Mouse (Mus musculus) midbrain, embryonic 14.5 days (tissue): Measurements from ENCODE around the gene Arhgap6. TPM values are rescaled to one million over a fixed set of nuclear protein-coding genes. Genes with fewer than 3 reads are reported as not detected.

Experiments
- ATAC-seq: fragments of 200-750 bp; cut with Nextera tagmentation; 2 replicates; pipeline ENCODE4 v1.8.0; 2017; ENCODE audit warnings: moderate number of reproducible peaks, moderate library complexity; ENCODE audit not compliant: low FRiP score, low TSS enrichment
- DNase-seq: peaks from one replicate; pipeline ENCODE4 v3.0.0-alpha.2; 2015
- H3K27ac ChIP-seq: fragments of 300-500 bp; sonication (generic); replicated peaks from 2 replicates; pipeline ENCODE4 v1.5.1; 2014; ENCODE audit warnings: mild to moderate bottlenecking, low read depth, low read length, moderate library complexity
- H3K27me3 ChIP-seq: fragments of 300-500 bp; sonication (generic); 2 replicates; pipeline ENCODE4 v1.6.1; 2014; ENCODE audit warnings: low read length, control low read depth, mixed read lengths; ENCODE audit not compliant: control insufficient read depth, insufficient read depth
- H3K36me3 ChIP-seq: fragments of 300-500 bp; sonication (generic); 2 replicates; pipeline ENCODE4 v1.6.1; 2014; ENCODE audit warnings: low read length, control low read depth; ENCODE audit not compliant: control insufficient read depth, insufficient read depth
- H3K4me1 ChIP-seq: fragments of 300-500 bp; sonication (generic); 2 replicates; pipeline ENCODE4 v1.6.1; 2014; ENCODE audit warnings: mild to moderate bottlenecking, antibody characterized with exemption, low read length, control low read depth; ENCODE audit not compliant: control insufficient read depth, insufficient read depth
- H3K4me2 ChIP-seq: fragments of 300-500 bp; sonication (generic); 2 replicates; pipeline ENCODE4 v1.6.1; 2014; ENCODE audit warnings: mild to moderate bottlenecking, low read length, moderate library complexity
- H3K4me3 ChIP-seq: fragments of 300-500 bp; sonication (generic); replicated peaks from 2 replicates; pipeline ENCODE4 v1.5.1; 2014; ENCODE audit warnings: low read depth, low read length
- H3K9ac ChIP-seq: fragments of 300-500 bp; sonication (generic); replicated peaks from 2 replicates; pipeline ENCODE4 v1.6.1; 2014; ENCODE audit warnings: mild to moderate bottlenecking, low read length, moderate library complexity
- H3K9me3 ChIP-seq: fragments of 300-500 bp; sonication (generic); 2 replicates; pipeline ENCODE4 v1.6.1; 2016; ENCODE audit warnings: low read length, control low read depth, mixed read lengths; ENCODE audit not compliant: control insufficient read depth
- WGBS: fragments of 180-500 bp; shearing (Covaris S2); extraction: QIAGEN DNeasy Blood & Tissue Kit; methylation state at CpG from one replicate; pipeline ENCODE4 v1.1.7; 2014; 5-methylcytosine and 5-hydroxymethylcytosine counted together
- polyA plus RNA-seq: library from polyadenylated mRNA; unstranded; fragments of >200 nt; fragmentation: Nextera tagmentation; extraction: Ambion mirVana; gene quantifications from 2 replicates; pipeline ENCODE4 v1.2.1, GENCODE M21; 2014

Arhgap6 gene
- polyA plus RNA-seq, 1 experiment from 2014 or later: 0.87 TPM

GRCm38 (mm10) chrX:168848062-168848461, 53.2 kb downstream of the Arhgap6 start:
- Histone ChIP-seq H3K27me3 (no peaks in the 10 kb centered on the region), H3K4me1 (no peaks in the 10 kb centered on the region), H3K4me3 (no peak overlapping the region), H3K9me3 (no peaks in the 10 kb centered on the region), H3K9ac (no peak overlapping the region), H3K27ac (no peak overlapping the region), H3K36me3 (no peaks in the 10 kb centered on the region), H3K4me2 (no peak overlapping the region)
- DNase-seq (no peak), ATAC-seq (no peak)

- H3K4me3 ChIP-seq: no peak overlapping the region
- no peaks in the 10 kb centered on the region for H3K36me3 ChIP-seq
- H3K4me2 ChIP-seq: no peak overlapping the region
- H3K27me3 ChIP-seq: no peaks in the 10 kb centered on the region
- no peaks in the 10 kb centered on the region for H3K4me1 ChIP-seq
- H3K9me3 ChIP-seq: no peaks in the 10 kb centered on the region
- no peak overlapping the region for H3K27ac ChIP-seq
- H3K9ac ChIP-seq: no peak overlapping the region
- WGBS: 70% methylated on average over 1 of the region's 1 CpGs
- ATAC-seq (no peak), DNase-seq (no peak)
These were observed 79.8 kb downstream of the Arhgap6 start for GRCm38 (mm10) chrX:168874688-168875087.

DNA sequence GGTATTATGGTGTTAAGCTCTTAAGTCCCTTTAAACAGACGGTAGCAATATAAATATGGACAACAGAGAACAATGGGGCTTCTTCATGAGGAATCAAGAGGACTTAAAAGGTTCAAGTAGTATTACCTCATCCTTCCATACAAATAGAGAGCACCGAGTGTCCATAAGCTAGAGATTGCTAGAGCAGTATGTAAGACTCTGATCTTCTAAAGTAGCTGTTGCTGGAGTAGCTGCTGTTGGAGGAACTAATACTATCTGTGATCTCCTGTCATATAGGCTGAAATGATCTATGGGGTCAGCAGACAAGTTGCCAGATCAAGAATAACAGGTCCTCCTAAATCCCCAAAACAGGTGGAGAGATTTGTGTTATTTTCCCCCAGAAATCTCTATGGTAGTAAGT, 108.7 kb downstream of the Arhgap6 start:
- 73% methylated on average over 2 of the region's 2 CpGs for WGBS
- no peaks in the 10 kb centered on the region for H3K9me3 ChIP-seq
- no peak overlapping the region for H3K27ac ChIP-seq
- H3K4me3 ChIP-seq: no peak overlapping the region
- H3K4me1 ChIP-seq: no peaks in the 10 kb centered on the region
- H3K4me2 ChIP-seq: no peak overlapping the region
- no peaks in the 10 kb centered on the region for H3K36me3 ChIP-seq
- no peak for DNase-seq
- H3K27me3 ChIP-seq: no peaks in the 10 kb centered on the region
- no peak for ATAC-seq
- no peak overlapping the region for H3K9ac ChIP-seq

DNA sequence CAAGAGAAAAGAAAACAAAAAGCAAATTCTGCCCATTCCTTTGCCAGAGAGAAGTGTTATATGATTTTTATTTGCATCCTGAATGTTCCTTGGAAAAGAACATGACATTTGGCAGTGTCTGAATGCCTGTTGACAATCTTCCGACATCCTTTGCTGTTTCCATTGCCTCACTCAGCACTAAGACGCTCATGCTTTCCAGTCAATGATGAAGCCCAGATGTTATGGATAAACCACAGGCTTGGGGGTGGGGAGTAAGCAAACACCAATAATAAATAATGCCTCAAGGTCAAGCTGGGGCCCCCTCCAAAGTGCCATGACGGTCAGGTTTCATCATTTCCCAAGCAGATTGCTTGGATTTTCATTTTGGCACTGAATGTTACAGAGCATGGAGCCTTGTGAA, 109.2 kb downstream of the Arhgap6 start:
- Histone ChIP-seq H3K27ac (no peak overlapping the region), H3K27me3 (no peaks in the 10 kb centered on the region), H3K4me1 (no peaks in the 10 kb centered on the region), H3K4me2 (no peak overlapping the region), H3K9me3 (no peaks in the 10 kb centered on the region), H3K36me3 (no peaks in the 10 kb centered on the region), H3K9ac (no peak overlapping the region), H3K4me3 (no peak overlapping the region)
- DNase-seq (no peak), ATAC-seq (no peak)
- WGBS: 89% methylated on average over 3 of the region's 3 CpGs

- ATAC-seq (no peak), DNase-seq (no peak)
- WGBS: 44% methylated on average over 2 of the region's 2 CpGs
These were observed 112.7 kb downstream of the Arhgap6 start for GRCm38 (mm10) chrX:168907586-168907985.

DNA sequence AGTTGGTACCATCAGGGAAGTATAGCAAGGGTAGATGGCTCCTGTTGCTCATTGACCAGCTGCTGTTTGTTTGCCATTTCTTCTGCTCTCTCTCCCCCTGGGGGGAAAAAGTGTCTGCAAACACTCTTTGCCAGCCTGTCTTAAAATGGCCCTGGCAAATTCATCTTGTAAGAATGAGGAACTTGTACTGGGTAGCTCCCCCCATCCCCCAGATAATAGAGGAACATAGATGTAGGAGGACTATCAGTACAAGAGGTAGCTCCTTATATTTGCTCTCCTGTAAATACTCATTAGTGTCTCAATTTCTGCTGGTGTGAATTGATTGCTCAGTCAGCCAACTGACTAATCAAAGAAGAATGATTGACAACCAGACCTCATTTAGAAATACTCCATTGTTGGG, 118.6 kb downstream of the Arhgap6 start:
- no peaks in the 10 kb centered on the region for H3K4me1 ChIP-seq
- H3K4me2 ChIP-seq: no peak overlapping the region
- DNase-seq: no peak
- H3K9ac ChIP-seq: no peak overlapping the region
- no peaks in the 10 kb centered on the region for H3K9me3 ChIP-seq
- no peak for ATAC-seq
- no peaks in the 10 kb centered on the region for H3K27me3 ChIP-seq
- H3K27ac ChIP-seq: no peak overlapping the region
- no peak overlapping the region for H3K4me3 ChIP-seq
- no peaks in the 10 kb centered on the region for H3K36me3 ChIP-seq

More at GRCm38 (mm10) chrX:168907586-168907985, 112.7 kb downstream of the Arhgap6 start:
- Histone ChIP-seq H3K4me3 (no peak overlapping the region), H3K9me3 (no peaks in the 10 kb centered on the region), H3K27me3 (no peaks in the 10 kb centered on the region), H3K9ac (no peak overlapping the region), H3K36me3 (no peaks in the 10 kb centered on the region), H3K4me2 (no peak overlapping the region), H3K4me1 (no peaks in the 10 kb centered on the region), H3K27ac (no peak overlapping the region)

DNA sequence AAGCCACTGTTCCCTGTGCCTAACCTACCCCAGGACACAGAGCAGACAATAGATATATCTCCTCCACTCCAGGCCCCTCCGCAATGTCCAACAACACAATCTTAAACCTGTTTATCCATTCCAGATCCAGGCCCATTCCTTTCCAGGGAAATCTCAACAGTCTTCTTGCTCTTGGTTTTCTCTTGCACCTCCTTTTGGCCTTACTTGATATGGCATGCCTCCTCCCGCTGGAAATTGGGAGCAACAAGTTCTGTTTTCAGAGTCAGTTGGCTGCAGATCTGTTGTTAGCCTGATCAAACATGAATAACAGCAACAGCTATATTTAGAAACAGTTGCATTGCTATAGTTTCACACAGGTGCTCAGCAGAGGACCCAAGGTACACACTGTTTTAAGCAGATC, 126.0 kb downstream of the Arhgap6 start:
- Histone ChIP-seq H3K4me3 (no peak overlapping the region), H3K9ac (no peak overlapping the region), H3K4me2 (no peak overlapping the region), H3K27me3 (no peaks in the 10 kb centered on the region), H3K36me3 (no peaks in the 10 kb centered on the region), H3K4me1 (no peaks in the 10 kb centered on the region), H3K27ac (no peak overlapping the region), H3K9me3 (no peaks in the 10 kb centered on the region)
- no peak for DNase-seq
- 71% methylated on average over 2 of the region's 2 CpGs for WGBS
- no peak for ATAC-seq

DNA sequence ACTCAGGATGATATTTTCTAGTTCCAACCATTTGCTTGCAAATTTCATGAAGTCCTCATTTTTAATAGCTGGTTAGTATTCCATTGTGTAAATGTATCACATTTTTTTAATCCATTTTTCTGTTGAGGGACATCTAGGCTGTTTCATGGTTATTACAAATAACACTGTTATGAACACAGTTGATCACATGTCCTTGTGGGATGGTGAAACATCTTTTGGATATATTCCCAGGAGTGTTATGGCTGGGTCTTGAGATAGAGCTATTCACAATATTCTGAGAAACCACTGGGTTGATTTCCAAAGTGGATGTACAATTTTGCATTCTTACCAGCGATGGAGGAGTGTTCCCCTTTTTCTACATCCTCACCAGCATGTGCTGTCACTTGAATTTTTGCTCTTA, 137.5 kb downstream of the Arhgap6 start:
- 64% methylated on average over 1 of the region's 1 CpGs for WGBS
- Histone ChIP-seq H3K4me3 (no peak overlapping the region), H3K4me1 (no peaks in the 10 kb centered on the region), H3K4me2 (no peak overlapping the region), H3K36me3 (no peaks in the 10 kb centered on the region), H3K9me3 (no peaks in the 10 kb centered on the region), H3K27me3 (no peaks in the 10 kb centered on the region), H3K27ac (no peak overlapping the region), H3K9ac (no peak overlapping the region)
- ATAC-seq (no peak), DNase-seq (no peak)

- WGBS: 8% methylated on average over 3 of the region's 3 CpGs
- no peak overlapping the region for H3K9ac ChIP-seq
- ATAC-seq: no peak
These were observed 140.5 kb downstream of the Arhgap6 start for GRCm38 (mm10) chrX:168935447-168935846.

More at GRCm38 (mm10) chrX:168935447-168935846, 140.5 kb downstream of the Arhgap6 start:
- DNase-seq: peak; percentile 72
- Histone ChIP-seq H3K9me3 (no peaks in the 10 kb centered on the region), H3K27me3 (no peaks in the 10 kb centered on the region), H3K36me3 (no peaks in the 10 kb centered on the region), H3K4me3 (no peak overlapping the region), H3K27ac (no peak overlapping the region), H3K4me1 (no peaks in the 10 kb centered on the region), H3K4me2 (no peak overlapping the region)
